Mouse (Mus musculus): ENCODE results near the gene Ing4. TPM values are rescaled to one million over a fixed set of nuclear protein-coding genes. Genes with fewer than 3 reads are reported as not detected.

Ing4 gene
- total and polyA plus RNA-seq, 3 experiments, result 29.5 to 34.9 TPM; not detected in 1

DNA sequence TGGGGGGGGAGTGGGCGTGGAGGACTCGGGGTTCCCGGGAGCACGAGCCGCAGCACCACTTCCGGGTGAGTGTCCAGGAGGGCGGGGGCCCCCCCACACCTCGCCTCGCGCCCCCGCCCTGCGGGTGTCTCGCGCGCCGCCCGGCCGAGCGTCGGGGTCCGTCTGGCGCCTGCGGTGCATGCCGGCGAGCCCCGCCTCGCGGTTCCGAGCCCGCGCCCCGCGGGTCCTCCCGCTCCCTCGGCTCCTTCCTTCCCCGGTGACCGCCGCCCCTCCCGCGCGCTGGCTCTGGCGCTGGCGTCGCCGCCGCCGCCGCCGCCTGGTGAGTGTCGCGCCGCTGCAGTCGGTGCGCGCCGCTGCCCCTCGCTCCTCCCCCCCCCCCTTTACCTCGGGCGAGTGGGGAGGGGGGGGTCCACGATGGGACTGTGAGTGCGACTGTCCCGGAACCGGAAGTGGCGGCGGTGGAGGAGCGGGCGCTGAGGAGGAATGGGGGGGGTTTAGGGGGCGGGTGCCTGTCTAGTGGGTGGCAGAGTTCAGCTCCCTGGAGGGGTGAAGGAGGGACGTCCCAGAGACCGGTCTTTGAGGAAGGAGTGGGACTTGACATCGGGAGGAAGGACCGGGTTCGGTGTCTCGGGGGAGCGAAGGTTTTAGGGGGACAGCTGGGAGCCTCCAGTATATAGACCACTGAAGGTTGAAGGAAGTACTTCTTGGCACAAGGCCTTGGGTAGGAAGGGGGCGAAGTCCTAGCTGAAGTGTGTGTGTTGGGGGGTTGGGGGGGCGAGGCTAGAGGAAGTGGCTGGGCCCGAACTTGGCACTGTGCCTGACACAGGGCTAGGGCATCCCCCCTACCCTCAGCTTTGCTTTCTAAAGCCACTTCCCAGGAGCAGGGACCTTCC, 30.1 kb upstream of the Ing4 start:
- peaks cover 6 to 28% of the 10 kb centered on the region in 2 experiments for H3K36me3 ChIP-seq (ENCODE audit: control insufficient read depth in 1 of 2, insufficient read depth in 2 of 2, low read length in 2 of 2)
- TF ChIP-seq KAT2A (conservative IDR thresholded peaks at IDR 0.05; ENCODE audit: low read depth, low read length), result no peak; the same call in 1 of the 2 replicates
- TF ChIP-seq SIN3A (IDR thresholded peaks at IDR 0.05; ENCODE audit: low read length), result peak; percentile 70
- no peak for TF ChIP-seq MYB (IDR thresholded peaks at IDR 0.05; ENCODE audit: low read depth, low read length)
- no peak for TF ChIP-seq ZC3H11A (IDR thresholded peaks at IDR 0.05; ENCODE audit: low read depth, low read length)
- peak; percentile 81 for TF ChIP-seq HCFC1 (IDR thresholded peaks at IDR 0.05; ENCODE audit: low read depth, low read length)
- peak; percentile 74 for TF ChIP-seq ELF1 (IDR thresholded peaks at IDR 0.05; ENCODE audit: low read depth, low read length)
- TF ChIP-seq CTCF (IDR thresholded peaks at IDR 0.05 in 2 of 3, conservative IDR thresholded peaks at IDR 0.05 in 1 of 3; ENCODE audit: control insufficient read depth in 1 of 3, insufficient read depth in 1 of 3, low read depth in 2 of 3, low read length in 3 of 3, poor library complexity in 1 of 3, severe bottlenecking in 1 of 3), result no peak
- TF ChIP-seq MEF2A (IDR thresholded peaks at IDR 0.05; ENCODE audit: extremely low read depth, insufficient replicate concordance, low read depth, low read length, poor library complexity, severe bottlenecking), result no peak
- no peak for TF ChIP-seq ZMIZ1 (IDR thresholded peaks at IDR 0.05; ENCODE audit: low read depth, low read length)
- TF ChIP-seq MAFK (IDR thresholded peaks at IDR 0.05; ENCODE audit: borderline replicate concordance, low read depth, low read length), result no peak
- no peak for TF ChIP-seq UBTF (IDR thresholded peaks at IDR 0.05; ENCODE audit: borderline replicate concordance, insufficient read depth, low read depth, low read length)
- TF ChIP-seq POLR2A (IDR thresholded peaks at IDR 0.05; ENCODE audit: control insufficient read depth in 1 of 2, insufficient read depth in 1 of 2, low read depth in 1 of 2, low read length in 2 of 2, poor library complexity in 1 of 2), result peak; percentile 62 to 75
- no peak for TF ChIP-seq RCOR1 (IDR thresholded peaks at IDR 0.05; ENCODE audit: low read depth, low read length)
- peak; percentile 41; the same call in 1 of the 2 replicates for TF ChIP-seq TBP (IDR thresholded peaks at IDR 0.05; ENCODE audit: low read depth, low read length)
- TF ChIP-seq EP300 (IDR thresholded peaks at IDR 0.05; ENCODE audit: low read depth in 1 of 2, low read length in 2 of 2), result 0 out of 4 replicates have a peak, but pooled peaks of 1 of the 2 experiments have one; percentile 9
- no peak for TF ChIP-seq E2F4 (IDR thresholded peaks at IDR 0.05; ENCODE audit: borderline replicate concordance, low read depth, low read length)
- TF ChIP-seq POLR2AphosphoS2 (IDR thresholded peaks at IDR 0.05; ENCODE audit: low read length), result no peak
- TF ChIP-seq MYC (IDR thresholded peaks at IDR 0.05; ENCODE audit: low read depth, low read length), result no peak
- TF ChIP-seq MXI1 (IDR thresholded peaks at IDR 0.05; ENCODE audit: low read depth, low read length), result peak; percentile 31; the same call in 1 of the 2 replicates
- no peak for TF ChIP-seq JUND (IDR thresholded peaks at IDR 0.05; ENCODE audit: low read depth, low read length)
- no peak for TF ChIP-seq USF1 (IDR thresholded peaks at IDR 0.05; ENCODE audit: low read depth, low read length)
- no peak for TF ChIP-seq ETS1 (IDR thresholded peaks at IDR 0.05; ENCODE audit: low read depth, low read length)
- TF ChIP-seq TAL1 (IDR thresholded peaks at IDR 0.05; ENCODE audit: low read length), result no peak
- no peak for TF ChIP-seq BHLHE40 (IDR thresholded peaks at IDR 0.05; ENCODE audit: borderline replicate concordance, low read depth, low read length)
- no peak for TF ChIP-seq SMC3 (IDR thresholded peaks at IDR 0.05; ENCODE audit: low read depth, low read length)
- no peak for TF ChIP-seq CHD2 (IDR thresholded peaks at IDR 0.05; ENCODE audit: low read length)
- no peak for TF ChIP-seq CHD1 (IDR thresholded peaks at IDR 0.05; ENCODE audit: low read depth, low read length)
- peak; percentile 22; the same call in 1 of the 2 replicates for TF ChIP-seq NELFE (IDR thresholded peaks at IDR 0.05; ENCODE audit: low read depth, low read length)
- no peak for TF ChIP-seq USF2 (IDR thresholded peaks at IDR 0.05; ENCODE audit: borderline replicate concordance in 1 of 2, insufficient read depth in 1 of 2, low read depth in 1 of 2, low read length in 2 of 2)
- TF ChIP-seq RAD21 (IDR thresholded peaks at IDR 0.05; ENCODE audit: low read depth, low read length), result no peak
- TF ChIP-seq NRF1 (IDR thresholded peaks at IDR 0.05; ENCODE audit: insufficient read depth, low read depth, low read length, poor library complexity, severe bottlenecking), result no peak
- TF ChIP-seq MAZ (IDR thresholded peaks at IDR 0.05; ENCODE audit: low read depth, low read length), result peak; percentile 98
- peak overlapping the region; percentile 94 for H3K27ac ChIP-seq (ENCODE audit: control insufficient read depth, low read depth, low read length)
- peak overlapping the region; percentile 51 to 88 for H3K4me3 ChIP-seq (ENCODE audit: control insufficient read depth in 1 of 2, insufficient read depth in 1 of 2, low read depth in 2 of 2, low read length in 2 of 2)
- peak; percentile 93 for DNase-seq (ENCODE audit: low read depth, low spot score)
- H3K4me1 ChIP-seq (ENCODE audit: control insufficient read depth in 1 of 2, insufficient read depth in 2 of 2, low read length in 2 of 2), result peaks cover 3 to 15% of the 10 kb centered on the region in 2 experiments
- H3K9ac ChIP-seq (ENCODE audit: control insufficient read depth, low read depth, low read length, poor library complexity, severe bottlenecking), result peak overlapping the region; percentile 93
- H3K9me3 ChIP-seq (replicated peaks; ENCODE audit: insufficient read depth, low read length), result no peaks in the 10 kb centered on the region
- H3K27me3 ChIP-seq (ENCODE audit: control insufficient read depth in 1 of 2, insufficient read depth in 2 of 2, low read length in 2 of 2), result no peaks in the 10 kb centered on the region
- peaks cover 36% of the 10 kb centered on the region for H3K79me2 ChIP-seq (ENCODE audit: control insufficient read depth, insufficient read depth, low read length, poor library complexity)

Data from MEL (cell line).